Mouse (Mus musculus): ENCODE measurements around the gene Ndufaf7.
A peak's percentile ranks its signal among the peaks of the same experiment; 100 is the strongest.

Ndufaf7 gene

DNA sequence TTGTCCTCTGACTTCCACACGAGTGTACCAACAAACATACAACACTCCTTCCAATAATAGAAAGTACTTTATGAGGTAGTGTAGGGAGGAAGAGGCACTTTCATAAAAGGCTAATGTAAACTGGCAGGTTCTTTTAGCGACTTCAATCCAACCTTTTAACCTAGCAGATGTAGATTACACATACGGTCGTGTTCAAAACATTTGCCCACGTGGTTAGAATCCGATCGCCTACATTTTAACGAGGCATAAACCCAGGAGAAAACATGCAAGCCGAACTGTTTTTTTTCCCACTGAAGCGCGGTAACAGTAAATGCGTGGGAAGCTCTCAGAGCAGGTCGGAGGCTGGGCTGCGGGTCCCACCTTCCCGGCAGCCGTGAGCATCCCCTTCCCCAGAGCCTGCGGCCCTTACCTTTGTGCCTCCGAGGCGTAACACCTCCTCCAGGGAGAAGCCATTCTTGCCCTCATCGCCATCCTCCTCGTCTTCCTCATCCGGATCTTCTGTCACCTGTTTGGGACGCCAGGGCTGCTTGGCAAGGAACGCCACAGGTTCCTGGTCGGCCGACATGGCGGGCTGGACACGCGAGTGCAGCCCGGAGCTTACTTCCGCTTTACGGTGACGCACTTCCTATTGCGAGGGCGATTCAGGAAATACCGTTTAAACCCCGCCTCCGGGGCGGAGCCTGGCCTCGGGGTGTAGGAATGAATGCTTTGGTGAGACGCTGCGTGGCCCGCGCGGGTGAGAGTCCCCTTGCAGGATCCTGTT, at the start of gene Ndufaf7, which contains the start of gene Cebpz:
Gene Ndufaf7, plus strand, starts transcription at position 671 of the 763 bp plus-strand sequence.
Gene Cebpz, minus strand, starts transcription at position 601 of the 763 bp plus-strand sequence.
- DNase-seq, result peak; percentile 98

DNA sequence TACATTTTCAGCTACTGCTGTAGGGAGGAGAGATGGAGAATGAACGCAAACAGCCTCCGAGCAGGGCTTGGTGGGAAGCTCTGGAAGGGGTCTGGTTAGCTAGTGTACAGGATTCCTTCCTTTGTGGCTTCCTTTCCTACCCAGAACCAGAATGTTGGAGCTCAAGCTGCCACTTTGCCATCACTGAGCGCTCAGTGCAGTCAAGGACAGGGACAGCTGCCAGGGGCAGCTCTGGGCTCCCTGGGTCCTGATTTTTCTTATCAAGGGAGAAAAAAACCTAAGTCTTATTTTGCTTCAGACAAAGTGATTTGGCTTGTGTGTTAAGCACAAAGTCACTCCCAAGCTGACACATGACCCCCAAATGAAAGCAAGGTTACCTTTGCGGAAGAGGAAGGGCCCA, 48.4 kb upstream of the Ndufaf7 start:
- no peak for DNase-seq

DNA sequence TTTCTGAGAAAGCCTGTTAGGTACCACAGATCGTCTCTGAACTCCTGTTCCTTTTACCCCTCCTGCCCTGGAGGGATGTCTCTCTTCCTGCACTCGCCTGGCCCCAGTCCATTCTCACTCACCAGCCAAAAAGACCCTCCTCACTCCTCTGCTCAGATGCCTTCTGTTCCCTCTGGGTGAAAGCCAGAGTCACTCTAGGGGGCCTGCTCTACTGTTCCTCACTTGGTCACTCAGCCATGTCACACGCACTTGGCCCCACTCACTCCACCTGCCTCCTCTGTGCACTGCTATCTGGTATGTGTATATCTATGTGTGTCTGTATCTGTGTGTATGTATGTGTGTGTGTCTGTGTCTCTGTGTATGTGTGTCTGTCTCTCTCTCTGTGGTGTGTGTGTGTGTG, 47.8 kb upstream of the Ndufaf7 start:
- DNase-seq, result no peak

DNA sequence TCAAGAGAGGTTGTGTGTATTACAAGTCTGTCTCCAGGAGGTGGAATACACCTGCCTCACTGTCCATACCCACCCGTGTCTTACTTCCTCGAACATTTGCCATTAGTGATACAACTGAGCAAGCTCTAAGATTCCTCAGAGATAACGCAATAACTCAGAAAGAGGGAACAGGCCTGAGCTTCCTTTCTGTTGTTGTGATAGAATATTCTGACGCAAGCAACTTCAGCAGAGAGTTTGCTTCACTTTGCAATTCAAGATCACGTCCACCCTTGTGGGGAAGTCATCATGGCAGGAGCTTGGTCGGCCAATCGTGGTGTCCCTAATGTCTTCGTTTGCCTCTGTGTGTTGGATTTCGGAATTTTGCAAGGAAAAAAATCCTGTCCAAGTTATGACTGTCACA, 45.9 kb upstream of the Ndufaf7 start:
- DNase-seq, result no peak

DNA sequence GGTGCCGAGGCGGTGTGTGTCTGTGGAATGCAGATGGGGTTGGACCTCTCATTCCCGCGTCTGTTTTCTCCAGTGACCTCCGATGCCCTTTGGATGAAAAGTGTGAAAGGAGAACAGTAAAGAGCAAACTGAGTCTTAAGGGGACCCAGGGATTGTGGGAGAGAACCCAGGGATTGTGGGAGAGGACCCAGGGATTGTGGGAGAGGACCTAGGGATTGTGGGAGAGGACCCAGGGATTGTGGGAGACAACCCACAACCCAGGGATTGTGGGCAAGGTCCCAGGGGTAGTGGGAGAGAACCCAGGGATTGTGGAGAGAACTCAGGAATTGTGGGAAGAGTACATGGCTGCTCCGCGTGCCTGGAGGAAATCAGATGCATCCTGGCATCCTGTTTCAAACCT, 41.9 kb upstream of the Ndufaf7 start:
- DNase-seq, result no peak

DNA sequence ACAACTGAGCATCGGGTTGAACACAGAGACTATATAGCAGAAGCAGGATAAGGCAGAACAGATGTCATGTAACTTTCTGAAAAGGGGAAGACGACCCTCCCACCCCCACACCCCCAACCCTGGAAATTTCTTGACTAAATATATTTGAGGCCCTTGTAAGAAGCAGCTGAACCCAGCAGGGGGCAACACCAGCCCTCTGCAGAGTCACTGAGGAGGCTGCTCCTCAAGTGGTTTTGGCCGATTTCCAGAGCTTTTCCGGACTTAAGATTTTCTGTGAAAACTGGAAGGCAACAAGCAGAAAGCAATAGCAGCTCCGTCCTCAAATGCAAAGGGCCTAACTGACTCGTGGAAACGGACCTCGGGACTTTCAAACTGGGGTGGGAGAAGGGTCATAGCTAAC, 41.5 kb upstream of the Ndufaf7 start:
- peak; percentile 85 for DNase-seq

DNA sequence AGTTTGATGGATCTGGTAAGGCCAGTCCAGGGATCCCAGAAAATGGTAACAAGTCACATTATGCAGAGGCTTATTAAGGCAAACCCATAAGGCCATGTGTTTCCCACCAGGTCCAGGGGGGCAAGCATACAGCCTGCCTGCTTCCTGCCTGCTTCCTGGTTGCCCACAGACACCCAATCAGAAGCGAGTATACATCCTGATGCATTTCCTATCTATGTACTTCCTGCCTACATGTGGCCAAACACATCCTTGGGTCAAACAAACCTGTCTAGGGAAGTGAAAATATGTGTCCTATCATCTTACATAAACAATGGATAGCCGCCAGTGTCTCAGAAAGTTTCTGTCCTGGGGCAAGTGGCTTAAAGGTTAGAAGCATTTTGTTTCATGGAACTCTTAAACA, 33.8 kb upstream of the Ndufaf7 start:
- DNase-seq, result no peak

DNA sequence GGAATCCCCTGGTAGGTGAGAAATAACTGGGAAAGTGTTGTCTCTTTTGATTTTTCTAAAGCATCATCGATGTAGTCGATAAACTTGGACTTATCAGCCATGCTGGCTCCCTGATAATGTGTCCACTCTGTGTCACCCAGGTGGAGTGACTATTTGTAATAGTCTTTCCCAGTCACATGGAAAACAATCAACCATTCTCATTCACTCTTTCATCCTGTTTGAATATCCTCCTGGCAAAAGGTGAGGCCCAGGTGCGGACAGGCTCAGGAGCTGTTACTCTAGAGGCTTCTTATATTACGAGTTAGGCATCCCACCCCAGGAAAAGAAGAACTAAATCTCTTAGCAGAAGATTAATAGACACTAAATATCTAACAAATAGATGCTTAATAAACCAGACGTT, 30.0 kb upstream of the Ndufaf7 start, which contains the start of gene Sult6b1:
Gene Sult6b1, minus strand, starts transcription at position 101 of the 400 bp plus-strand sequence.
- DNase-seq, result no peak

DNA sequence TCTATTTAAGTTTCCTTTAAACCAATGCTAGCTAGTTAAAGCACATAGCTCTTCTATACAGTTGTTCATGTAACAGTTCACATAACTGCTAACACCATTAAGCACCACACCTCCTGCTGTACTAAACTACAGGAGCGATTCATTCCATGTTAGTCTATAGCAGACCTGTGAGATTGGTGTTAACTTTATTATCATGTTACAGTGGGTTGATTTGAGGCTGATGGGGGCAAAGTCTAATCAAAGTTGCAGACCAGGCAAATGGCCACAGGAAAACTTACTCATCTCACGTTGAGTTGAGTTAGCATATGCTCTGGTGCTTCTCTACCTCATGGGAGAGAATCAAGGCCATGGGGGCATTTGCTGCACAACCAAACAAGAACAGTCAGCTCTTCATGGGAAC, 27.6 kb upstream of the Ndufaf7 start:
- no peak for DNase-seq

DNA sequence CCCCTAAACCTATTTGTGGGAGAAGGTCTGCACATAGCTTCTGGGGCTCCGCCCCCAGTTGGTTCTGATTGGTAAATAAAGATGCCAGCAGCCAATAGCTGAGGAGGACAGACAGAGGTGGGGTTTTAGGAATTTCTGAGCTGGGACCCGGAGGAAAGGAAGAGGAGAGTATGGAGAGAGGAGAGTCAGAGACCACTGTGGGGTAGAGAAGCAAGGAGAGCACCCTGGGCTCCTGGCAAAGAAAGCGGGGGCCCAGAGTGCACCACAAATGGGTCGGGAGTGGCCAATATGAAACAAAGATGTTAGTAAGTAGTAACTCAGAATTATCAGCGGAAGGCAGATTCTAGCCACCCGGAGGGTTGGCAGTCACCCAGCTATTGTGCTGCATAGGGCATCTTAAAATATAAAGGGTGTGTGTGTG, 24.1 kb upstream of the Ndufaf7 start:
- peak; percentile 36 for DNase-seq

DNA sequence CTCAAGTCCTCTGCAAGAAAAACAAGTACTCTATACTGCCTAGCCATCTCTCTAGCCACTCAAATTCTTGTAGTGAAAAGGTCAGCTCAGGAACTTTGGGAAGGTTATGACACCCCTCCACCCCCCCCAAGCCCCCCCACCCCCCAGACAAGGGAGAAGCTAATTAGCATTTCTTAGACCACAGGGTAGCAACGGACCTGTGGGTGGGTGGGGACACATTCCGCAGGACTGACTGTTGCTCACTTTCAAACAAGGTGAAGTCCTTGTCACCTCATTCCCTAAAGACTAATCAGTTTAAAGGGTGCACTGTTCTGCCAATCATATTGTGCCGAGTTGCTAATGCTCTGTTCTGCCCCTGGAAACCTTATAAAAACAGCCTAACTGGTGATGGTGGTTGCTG, 23.0 kb upstream of the Ndufaf7 start:
- DNase-seq, result no peak

DNA sequence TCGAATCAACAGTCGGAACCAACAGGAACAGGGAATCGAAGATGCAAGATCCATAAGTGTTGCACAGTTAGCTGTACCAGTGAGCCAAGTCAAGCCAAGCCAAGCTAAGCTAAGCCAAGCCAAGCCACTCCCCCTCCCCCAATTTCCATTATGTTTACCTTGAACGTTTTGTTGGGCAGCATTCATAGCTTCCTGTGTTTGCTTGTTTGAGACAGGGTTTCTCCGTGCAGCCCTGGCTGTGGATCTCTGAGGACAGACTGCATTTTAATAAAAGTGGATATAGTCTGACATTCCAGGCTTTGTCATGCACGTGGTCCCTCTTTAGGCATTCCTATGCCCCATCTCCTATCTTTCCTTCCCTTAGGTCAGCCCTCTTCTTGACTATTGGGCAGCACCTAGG, 21.2 kb upstream of the Ndufaf7 start:
- DNase-seq, result no peak

DNA sequence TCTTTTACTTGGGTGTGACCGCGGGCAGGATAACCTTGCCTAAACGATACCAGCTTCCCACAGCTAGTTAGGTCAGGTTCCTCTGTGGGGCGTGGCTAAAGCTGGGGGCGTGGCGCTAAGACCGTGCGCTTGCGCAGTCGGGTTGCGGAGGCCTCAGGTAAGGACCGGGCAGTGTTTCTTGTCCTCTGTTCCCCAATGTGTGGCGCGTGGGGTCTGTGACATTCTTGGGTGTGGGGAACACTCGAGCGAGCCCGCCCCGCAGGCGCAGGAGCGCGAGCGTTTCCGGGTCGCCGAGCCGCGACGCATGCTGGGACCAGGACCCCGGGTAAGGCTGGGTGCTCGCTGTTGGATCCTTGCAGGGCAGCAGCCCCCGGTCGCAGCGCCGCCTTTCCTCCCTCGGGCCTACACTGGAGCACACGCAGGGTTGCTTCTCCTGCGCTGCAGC, 20.5 kb upstream of the Ndufaf7 start, which contains the start of gene Cebpzos:
Gene Cebpzos, plus strand, starts transcription at position 132 of the 445 bp plus-strand sequence.
- DNase-seq, result peak; percentile 89

DNA sequence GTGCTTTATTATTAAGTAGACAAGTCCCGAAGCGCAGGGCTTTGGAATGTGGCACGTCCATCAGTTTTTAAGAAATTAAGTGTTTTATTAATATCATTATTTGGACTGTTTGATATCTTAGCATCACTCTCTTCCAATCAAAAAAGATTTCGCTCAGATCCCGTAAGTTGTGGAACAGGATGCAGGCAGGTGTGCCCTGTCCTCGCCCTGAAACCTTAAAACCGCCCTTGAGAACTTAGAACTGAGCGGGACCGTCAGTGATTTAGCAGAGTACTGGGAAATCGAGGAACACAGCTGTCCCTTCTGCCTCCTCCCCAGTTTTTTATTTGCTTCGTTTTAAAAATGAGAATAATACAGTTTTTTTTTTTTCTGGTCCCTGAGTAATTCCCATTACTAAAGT, 20.0 kb upstream of the Ndufaf7 start:
- no peak for DNase-seq

DNA sequence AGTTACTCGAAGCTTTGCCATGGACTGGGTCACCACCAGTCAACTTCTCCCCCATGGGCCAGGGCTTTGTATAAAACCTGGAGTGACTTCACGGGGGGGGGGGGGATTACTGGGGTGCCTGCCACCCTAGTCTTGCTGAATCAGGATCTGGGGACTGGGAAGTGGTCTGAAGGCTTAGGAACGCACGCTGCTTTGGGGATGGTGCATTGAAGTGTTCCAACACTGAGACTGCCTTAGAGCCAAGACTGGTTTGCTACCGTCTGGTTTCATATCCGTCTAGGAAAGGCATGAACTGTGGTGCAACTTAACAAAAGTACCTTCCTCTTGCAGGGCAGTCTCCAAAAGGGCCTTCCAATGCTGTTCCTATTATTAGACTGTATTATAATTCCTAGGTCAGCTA, 19.2 kb upstream of the Ndufaf7 start:
- no peak for DNase-seq

DNA sequence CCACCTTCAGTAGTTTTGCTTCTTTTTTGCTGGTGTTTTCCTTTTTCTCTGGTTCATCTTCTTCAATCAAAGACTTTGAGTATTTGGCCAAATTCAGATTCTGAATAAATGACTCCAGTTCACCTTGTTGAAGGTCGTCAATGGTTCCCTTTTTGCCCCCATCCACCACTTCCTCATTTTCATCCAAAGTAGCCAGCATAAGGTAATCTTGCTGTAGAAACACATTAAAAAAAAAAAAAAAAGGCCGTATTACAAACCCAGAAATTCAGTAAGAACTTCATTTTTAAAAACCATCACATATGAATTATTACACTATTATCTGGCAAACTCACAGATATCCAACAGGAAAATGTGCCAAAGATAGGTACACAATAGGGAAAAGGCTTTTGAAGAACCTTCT, 1.1 kb upstream of the Ndufaf7 start:
- no peak for DNase-seq

DNA sequence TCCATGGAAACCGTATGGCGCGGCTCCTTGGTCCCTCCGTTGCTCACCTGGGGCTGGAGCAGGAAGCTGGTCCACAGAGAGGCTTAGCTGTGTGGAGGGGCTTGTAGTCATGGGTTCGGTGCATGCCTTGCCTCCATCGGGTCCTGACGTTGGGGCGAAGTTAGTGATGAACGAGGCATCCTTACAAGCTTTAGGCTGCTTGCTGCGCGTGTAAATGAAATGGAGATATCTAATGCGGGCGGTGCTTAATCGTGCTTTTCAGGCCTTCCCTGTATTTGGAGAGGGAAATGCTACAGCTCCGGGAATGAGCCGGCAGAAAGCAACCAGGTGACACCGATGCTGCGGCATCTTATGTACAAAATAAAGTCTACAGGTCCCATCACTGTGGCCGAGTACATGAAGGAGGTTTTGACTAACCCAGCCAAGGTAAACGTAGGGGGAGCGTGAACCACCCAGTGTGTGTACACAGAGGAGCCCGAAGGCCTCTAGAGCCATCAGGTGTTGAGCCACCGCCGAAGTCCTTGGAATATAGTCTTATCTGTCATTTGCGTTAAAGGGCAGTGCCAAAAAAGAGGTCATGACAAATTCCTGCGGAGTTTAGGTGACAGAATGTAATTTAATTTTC, 405 bp downstream of the Ndufaf7 start:
- DNase-seq, result no peak

DNA sequence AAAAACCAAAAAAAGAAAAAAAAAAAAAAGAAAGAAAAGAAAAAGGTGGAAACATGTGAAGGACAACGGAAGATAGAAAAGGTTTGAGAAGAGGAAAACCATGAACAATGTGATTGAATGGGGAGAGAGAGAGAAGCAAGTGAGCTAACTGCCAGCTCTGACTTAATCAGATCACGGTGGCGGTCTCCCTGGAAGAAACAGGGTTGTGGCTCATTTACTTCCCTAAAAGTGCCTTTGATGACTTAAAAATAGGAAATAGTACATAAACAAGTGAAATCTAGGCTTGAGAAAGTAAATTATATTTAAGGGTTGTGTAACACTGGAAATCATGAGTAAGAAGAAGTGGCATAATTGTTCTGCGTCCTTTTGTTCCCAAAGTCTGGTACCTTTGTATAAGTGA, 2.0 kb downstream of the Ndufaf7 start:
- no peak for DNase-seq

DNA sequence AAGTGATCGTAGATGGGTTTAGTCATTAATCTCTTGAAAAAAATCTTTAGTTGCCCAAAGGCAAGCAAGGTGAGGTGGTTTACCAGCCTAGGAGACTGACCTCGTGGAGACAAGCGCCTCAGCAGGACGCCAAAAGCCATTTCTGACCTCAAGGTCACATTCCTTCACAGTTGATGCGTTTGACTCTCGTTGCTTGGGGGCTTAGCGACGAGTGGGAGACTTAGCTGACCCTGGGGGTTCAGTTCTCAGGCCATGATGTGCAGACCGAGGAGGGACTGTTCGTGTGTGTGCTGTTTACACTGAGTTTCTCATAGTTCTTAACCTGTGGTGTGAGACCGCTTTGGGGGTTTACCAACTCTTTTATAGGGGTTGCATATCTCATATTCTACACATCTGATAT, 5.6 kb downstream of the Ndufaf7 start:
- DNase-seq, result no peak

DNA sequence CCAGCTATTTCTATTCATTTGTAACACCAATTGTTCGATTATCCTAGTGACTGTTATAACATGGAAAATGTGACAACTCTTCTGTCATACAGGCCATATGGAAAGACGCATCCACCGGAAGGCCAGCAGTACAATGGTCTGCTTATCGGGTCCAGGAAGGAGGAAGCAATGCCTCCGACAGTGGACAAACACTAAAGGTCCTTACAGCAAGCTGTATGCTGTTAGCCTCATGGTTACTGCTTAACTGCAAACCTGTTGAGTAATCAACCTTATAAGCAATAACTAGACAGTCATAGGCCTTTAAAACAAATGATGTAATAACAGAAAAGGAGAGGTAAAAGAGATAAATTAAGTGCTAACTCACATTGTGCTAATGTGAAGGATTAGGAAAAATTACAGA, 14.3 kb downstream of the Ndufaf7 start:
- DNase-seq, result no peak

DNA sequence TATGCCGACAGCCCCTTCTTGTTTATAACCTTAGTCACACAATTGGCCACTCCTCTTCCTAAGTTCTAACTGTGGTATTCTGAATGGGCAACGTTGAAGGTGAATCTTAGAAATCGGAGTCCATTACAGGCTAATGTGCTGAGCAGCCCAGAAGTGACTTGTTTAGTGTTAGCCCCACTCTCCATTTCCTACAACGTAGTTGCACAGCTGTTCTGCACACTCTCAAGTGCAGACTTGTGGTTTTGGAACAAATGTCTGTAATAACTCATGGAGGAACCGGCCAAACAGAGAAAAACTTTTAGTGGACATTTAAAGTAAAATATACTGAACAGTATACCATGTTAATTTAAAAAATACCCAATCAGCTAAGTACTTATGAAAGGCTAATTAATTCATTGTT, 15.1 kb downstream of the Ndufaf7 start:
- no peak for DNase-seq

DNA sequence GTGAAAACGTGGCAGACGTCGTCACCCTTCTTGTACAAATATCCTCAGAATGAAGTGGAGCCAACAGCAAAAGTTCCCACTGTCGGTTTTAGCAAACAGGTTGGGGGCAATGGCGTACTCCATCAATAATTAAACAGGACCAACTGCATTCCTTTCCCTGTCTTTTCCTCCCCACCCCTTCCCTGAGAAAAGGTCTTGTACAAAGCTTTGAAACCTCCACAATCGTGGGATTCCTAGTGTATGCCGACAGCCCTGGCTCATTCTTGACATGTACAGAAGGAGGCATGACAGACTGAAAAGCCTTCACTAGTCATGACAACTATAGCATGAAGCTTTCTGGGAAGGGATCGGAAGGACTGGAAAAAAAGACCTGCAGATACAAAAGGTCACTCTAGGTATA, 16.3 kb downstream of the Ndufaf7 start:
- no peak for DNase-seq

DNA sequence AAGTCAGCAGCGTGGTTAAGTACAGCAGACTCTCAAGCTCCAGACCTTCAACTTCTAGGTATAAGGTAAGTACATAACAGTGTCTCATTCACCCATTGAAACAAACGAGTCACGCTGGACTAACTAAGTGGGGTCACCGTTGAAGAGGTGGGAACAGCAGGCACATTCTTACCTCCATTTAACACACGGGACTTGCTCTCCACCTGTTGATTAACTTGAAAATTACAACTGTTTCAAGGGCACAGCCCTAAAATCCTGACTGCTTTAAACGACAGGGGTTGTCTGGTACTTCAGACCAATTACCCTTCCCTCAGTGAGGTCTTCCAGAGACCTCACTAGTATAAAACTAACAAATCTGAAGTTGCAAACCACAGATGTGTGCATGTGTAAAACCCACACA, 22.5 kb downstream of the Ndufaf7 start:
- no peak for DNase-seq

DNA sequence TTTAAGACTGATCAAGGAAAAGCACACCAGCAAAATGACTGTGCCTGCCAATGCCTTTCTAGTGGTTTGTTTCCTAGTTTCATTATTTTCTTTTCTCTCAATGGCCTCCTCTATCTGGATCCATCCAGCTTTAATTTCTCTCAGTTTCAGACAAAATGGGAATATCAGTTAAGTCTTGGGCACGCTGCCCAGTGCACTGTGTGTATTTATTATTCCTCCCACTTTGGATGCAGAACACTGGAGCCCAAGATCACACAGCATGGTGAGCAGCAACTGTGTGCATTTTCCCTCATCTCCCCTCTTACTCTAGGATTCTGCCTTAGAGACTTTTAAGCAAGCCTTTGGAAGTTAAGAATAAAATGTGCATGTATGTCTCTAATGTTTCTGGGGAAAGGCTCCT, 27.5 kb downstream of the Ndufaf7 start:
- no peak for DNase-seq

Data from kidney, postnatal 10 days (tissue).